Comparison of ENCODE assay signal across 18 mouse cellular contexts in genomic region chr12:107338758-107339157, GRCm38 (mm10).
"Had no signal": no experiment of that assay in that cellular context is flagged by ENCODE, and none has a peak within 500 bp of the region (broad histone marks: within the 10 kb centered on the region; RNA-seq: fewer than 3 reads in every experiment).

No protein-coding gene starts in this region.

- H3K36me3 ChIP-seq: liver, embryonic 13.5 days; midbrain, embryonic 12.5 days; midbrain, embryonic 15.5 days; neural tube, embryonic 12.5 days; neural tube, embryonic 15.5 days had no signal

- H3K4me2 ChIP-seq: liver, embryonic 13.5 days; midbrain, embryonic 12.5 days; midbrain, embryonic 15.5 days; neural tube, embryonic 12.5 days; neural tube, embryonic 15.5 days had no signal

- ATAC-seq: inflammation-experienced regulatory T-cells, adult 6 months; intestine, embryonic 16.5 days; midbrain, embryonic 15.5 days had no signal

- H3K9me3 ChIP-seq: midbrain, embryonic 12.5 days; midbrain, embryonic 15.5 days; neural tube, embryonic 12.5 days; neural tube, embryonic 15.5 days had no signal

- H3K9ac ChIP-seq: liver, embryonic 13.5 days; midbrain, embryonic 12.5 days; midbrain, embryonic 15.5 days; neural tube, embryonic 12.5 days; neural tube, embryonic 15.5 days had no signal

- DNase-seq: kidney, adult 18-20 months; kidney, adult 9 months; kidney, postnatal 25 days; layer of hippocampus, postnatal 36 days; liver, embryonic 13.5 days; right cerebral cortex, adult 18-20 months; right cerebral cortex, postnatal 14 days; right cerebral cortex, postnatal 4 days; thymus, adult 2 months; thymus, postnatal 14 days had no signal

- H3K27ac ChIP-seq: left cerebral cortex, adult 2 months; liver, embryonic 13.5 days; midbrain, embryonic 12.5 days; midbrain, embryonic 15.5 days; neural tube, embryonic 12.5 days; neural tube, embryonic 15.5 days; stomach, postnatal 0 days had no signal

- H3K27me3 ChIP-seq: liver, embryonic 13.5 days; midbrain, embryonic 12.5 days; midbrain, embryonic 15.5 days; neural tube, embryonic 12.5 days; neural tube, embryonic 15.5 days had no signal

- H3K4me1 ChIP-seq: liver, embryonic 13.5 days; midbrain, embryonic 12.5 days; midbrain, embryonic 15.5 days; neural tube, embryonic 12.5 days; neural tube, embryonic 15.5 days had no signal

- H3K4me3 ChIP-seq: left cerebral cortex, adult 2 months; liver, embryonic 13.5 days; midbrain, embryonic 12.5 days; midbrain, embryonic 15.5 days; neural tube, embryonic 12.5 days; neural tube, embryonic 15.5 days had no signal
